Mouse (Mus musculus): ENCODE results near the gene Sprr2h. TPM values are rescaled to one million over a fixed set of nuclear protein-coding genes. Genes with fewer than 3 reads are reported as not detected.

Sprr2h gene
- total RNA-seq (2023; ENCODE audit: inconsistent age), result not detected in 4 replicates

DNA sequence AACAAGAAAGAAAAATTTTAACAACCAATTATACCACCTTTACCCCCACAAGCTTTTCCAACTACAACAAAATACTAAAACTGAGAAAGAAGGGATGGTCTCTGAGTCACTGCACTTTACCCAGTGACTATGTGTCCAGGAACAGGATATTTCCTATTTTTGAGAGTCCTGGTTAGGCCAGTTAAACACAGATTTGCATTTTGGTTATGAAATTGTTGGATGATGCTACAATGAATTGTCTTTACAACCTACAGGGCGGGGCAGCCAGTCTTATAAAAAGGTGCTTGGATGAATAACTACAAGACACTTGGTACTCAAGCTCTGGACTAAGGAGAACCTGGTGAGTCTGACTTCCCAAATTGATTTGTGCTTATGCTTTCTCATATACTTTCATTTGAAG lies at the start of gene Sprr2h:
TSS of gene Sprr2h (plus strand) at position 301 of the 400 bp plus-strand sequence.

DNA sequence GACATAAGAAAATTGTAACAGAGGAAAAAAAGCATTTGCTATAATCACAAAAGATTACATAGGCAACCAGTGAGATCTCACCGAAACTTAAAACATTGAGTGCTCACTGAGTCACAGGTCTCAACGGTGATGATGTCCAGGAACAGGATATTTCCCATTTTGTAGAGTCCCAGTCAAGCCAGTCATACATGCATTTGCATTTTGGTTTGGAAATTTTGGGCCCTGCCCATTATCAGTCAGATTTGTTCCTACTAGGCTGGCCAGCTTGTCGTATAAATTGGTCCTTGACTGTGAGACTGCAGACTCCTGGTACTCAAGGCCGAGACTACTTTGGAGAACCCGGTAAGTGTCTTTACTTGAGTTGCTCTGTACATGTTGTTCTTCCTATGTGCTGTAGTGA lies 46.6 kb upstream of the Sprr2h start, which contains the start of gene Sprr2d:
TSS of gene Sprr2d (plus strand) at position 301 of the 400 bp plus-strand sequence.

DNA sequence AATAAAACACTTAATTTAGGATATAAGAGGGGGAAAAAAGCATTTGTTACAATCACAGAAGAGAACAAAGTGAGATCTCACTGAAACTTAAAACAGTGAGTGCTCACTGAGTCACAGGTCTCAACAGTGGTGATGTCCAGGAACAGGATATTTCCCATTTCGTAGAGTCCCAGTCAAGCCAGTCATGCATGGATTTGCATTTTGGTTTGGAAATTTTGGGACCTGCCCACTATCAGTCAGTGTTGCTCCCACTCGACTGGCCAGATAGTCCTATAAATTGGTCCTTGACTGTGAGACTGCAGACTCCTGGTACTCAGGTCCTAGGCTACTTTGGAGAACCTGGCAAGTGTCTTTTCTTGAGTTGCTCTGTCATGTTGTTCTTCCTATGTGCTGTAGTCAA lies 33.6 kb upstream of the Sprr2h start, which contains the start of gene Sprr2e:
TSS of gene Sprr2e (plus strand) at position 301 of the 400 bp plus-strand sequence.

DNA sequence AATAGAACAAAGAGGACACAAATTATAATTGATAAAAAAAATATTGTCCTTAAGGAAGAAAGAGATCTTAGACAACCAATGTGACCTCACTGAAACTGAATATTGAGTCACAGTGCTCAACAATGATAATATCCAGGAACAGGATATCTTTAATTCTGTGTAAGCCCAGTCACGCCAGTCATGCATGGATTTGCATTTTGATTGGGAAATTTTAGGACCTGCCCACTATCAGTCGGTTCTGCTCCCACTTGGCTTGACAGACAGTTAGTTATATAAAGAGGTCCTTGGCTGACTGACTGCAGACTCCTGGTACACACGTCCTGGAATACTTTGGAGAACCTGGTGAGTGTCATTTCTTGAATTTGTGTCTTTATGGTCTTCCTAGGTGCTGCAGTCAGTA lies 20.6 kb upstream of the Sprr2h start, which contains the start of gene Sprr2f:
TSS of gene Sprr2f (plus strand) at position 301 of the 400 bp plus-strand sequence.

DNA sequence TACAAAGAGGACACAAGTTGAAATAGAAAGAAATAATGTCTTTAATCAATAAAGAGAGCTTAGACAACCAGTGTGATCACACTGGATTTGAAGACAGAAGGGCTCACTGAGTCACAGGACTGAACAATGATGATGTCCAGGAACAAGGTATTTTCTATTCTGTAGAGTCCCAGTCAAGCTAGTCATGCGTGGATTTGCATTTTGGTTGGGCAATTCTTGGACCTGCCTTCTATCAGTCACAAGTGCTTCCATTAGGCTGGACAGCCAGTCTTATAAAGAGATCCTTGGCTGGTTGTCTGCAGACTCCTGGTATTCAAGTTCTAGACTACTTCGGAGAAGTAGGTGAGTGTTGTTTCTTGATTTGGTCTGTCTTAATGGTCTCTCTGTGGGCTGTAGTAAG lies 22.2 kb downstream of the Sprr2h start, which contains the start of gene Sprr2i:
TSS of gene Sprr2i (plus strand) at position 301 of the 400 bp plus-strand sequence.

DNA sequence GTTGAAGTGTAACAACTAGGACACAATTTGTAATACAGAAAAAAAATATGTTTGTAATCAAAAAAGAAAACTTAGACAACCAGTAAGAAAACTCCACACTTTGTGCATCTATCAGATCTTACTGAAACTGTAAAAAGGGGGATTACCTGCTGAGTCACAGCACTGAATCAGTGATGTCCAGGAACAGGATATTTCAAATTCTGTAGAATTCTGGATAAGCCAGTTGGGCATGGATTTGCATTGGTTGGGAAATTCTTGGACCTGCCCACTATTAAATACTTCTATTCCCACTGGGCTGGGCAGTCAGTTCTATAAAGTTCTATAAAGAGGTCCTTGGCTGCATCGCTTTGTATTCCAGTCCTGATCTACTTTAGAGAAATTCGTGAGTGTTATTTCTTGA lies 32.3 kb downstream of the Sprr2h start, which contains the start of gene Sprr2j-ps:
TSS of gene Sprr2j-ps (plus strand) at position 301 of the 400 bp plus-strand sequence.

DNA sequence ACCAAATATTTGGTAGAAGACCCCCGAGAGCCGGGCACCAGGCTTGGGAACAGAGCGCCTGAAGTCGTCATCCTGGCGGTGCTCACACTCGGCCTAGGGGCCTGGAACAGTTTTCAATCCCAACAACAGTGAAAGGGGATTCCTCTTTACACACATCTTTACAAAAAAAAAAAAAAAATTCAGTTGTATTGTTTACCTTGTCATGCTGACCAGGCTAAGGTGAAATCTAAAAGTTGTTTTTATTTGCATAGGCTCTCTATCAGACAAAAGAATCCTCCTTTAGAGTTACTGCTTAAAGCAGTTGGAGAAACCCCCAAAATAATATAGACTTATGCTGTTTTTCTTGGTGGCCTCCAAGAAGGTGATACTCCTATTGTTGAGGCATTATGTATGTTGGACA lies 43.8 kb downstream of the Sprr2h start, which contains the start of gene Gm9774:
TSS of gene Gm9774 (minus strand) at position 101 of the 400 bp plus-strand sequence.

DNA sequence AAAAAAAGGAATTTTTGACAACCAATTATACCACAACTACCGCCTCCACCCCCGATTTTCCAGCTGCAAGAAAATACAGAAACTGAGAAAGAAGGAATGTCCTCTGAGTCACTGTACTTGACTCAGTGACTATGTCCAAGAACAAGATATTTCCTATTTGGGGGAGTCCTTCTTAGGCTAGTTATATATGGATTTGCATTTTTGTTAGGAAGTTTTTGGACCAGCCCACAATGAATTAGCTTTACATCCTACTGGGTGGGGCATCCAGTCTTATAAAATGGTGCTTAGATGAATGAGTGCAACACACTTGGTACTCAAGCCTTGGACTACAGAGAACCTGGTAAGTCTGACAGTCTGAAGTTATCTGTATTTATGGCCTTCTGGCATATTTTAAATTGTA lies 46.8 kb downstream of the Sprr2h start, which contains the start of gene Sprr2k:
TSS of gene Sprr2k (plus strand) at position 301 of the 400 bp plus-strand sequence.

Other genes with a start within 250 kb of the Sprr2h start
- not detected in 4 replicates for gene Lelp1, start 242.9 kb upstream of the Sprr2h start, total RNA-seq (2023; ENCODE audit: inconsistent age)
- gene Sprr2a1, start 169.9 kb upstream of the Sprr2h start, total RNA-seq (2023; ENCODE audit: inconsistent age), result not detected in 4 replicates
- not detected in 4 replicates for gene Sprr2a2, start 169.8 kb upstream of the Sprr2h start, total RNA-seq (2023; ENCODE audit: inconsistent age)
- gene Sprr2a3, start 100.3 kb upstream of the Sprr2h start, total RNA-seq (2023; ENCODE audit: inconsistent age), result not detected in 4 replicates
- gene Sprr2b, start 69.1 kb upstream of the Sprr2h start, total RNA-seq (2023; ENCODE audit: inconsistent age), result not detected in 4 replicates
- not detected in 4 replicates for gene Sprr2d, start 46.5 kb upstream of the Sprr2h start, total RNA-seq (2023; ENCODE audit: inconsistent age)
- not detected in 4 replicates for gene Sprr2e, start 33.5 kb upstream of the Sprr2h start, total RNA-seq (2023; ENCODE audit: inconsistent age)
- gene Sprr2f, start 20.5 kb upstream of the Sprr2h start, total RNA-seq (2023; ENCODE audit: inconsistent age), result not detected in 4 replicates
- not detected in 4 replicates for gene Sprr2i, start 22.3 kb downstream of the Sprr2h start, total RNA-seq (2023; ENCODE audit: inconsistent age)
- not detected in 4 replicates for gene Sprr2j-ps, start 32.4 kb downstream of the Sprr2h start, total RNA-seq (2023; ENCODE audit: inconsistent age)
- gene Gm9774, start 43.7 kb downstream of the Sprr2h start, total RNA-seq (2023; ENCODE audit: inconsistent age), result 0.77 to 2.1 TPM in 2 of 4 replicates, not detected in the others
- gene Sprr2k, start 46.9 kb downstream of the Sprr2h start, total RNA-seq (2023; ENCODE audit: inconsistent age), result not detected in 4 replicates
- gene Sprr1b, start 53.1 kb downstream of the Sprr2h start, total RNA-seq (2023; ENCODE audit: inconsistent age), result not detected in 4 replicates
- gene Sprr3, start 73.0 kb downstream of the Sprr2h start, total RNA-seq (2023; ENCODE audit: inconsistent age), result not detected in 4 replicates
- gene Sprr1a, start 100.2 kb downstream of the Sprr2h start, total RNA-seq (2023; ENCODE audit: inconsistent age), result not detected in 4 replicates
- not detected in 4 replicates for gene Sprr4, start 114.8 kb downstream of the Sprr2h start, total RNA-seq (2023; ENCODE audit: inconsistent age)
- not detected in 4 replicates for gene 2310046K23Rik, start 148.8 kb downstream of the Sprr2h start, total RNA-seq (2023; ENCODE audit: inconsistent age)
- not detected in 4 replicates for gene Ivl, start 188.1 kb downstream of the Sprr2h start, total RNA-seq (2023; ENCODE audit: inconsistent age)
- gene Smcp, start 203.3 kb downstream of the Sprr2h start, total RNA-seq (2023; ENCODE audit: inconsistent age), result not detected in 4 replicates
- gene 2210017I01Rik, start 221.8 kb downstream of the Sprr2h start, total RNA-seq (2023; ENCODE audit: inconsistent age), result not detected in 4 replicates
- gene Lce6a, start 236.0 kb downstream of the Sprr2h start, total RNA-seq (2023; ENCODE audit: inconsistent age), result not detected in 4 replicates